Mouse (Mus musculus) heart, embryonic 14.5 days (tissue): ENCODE results near the gene Eif3f. TPM values are rescaled to one million over a fixed set of nuclear protein-coding genes. Genes with fewer than 3 reads are reported as not detected.

Experiments
- ATAC-seq: fragments of 200-750 bp; cut with Nextera tagmentation; 2 replicates; pipeline ENCODE4 v1.8.0; 2017; ENCODE audit warnings: low read depth, moderate TSS enrichment; ENCODE audit not compliant: insufficient number of reproducible peaks, insufficient read depth, low FRiP score
- H3K27ac ChIP-seq, 2 experiments: fragments of 200-500 bp in 1 of 2; fragments of 300-500 bp in 1 of 2; sonication (generic) in 1 of 2; replicated peaks in 1 of 2; 2 replicates each; pipeline ENCODE4 v1.5.1; 2012 to 2014; ENCODE audit warnings: low read depth in 2 of 2, low read length in 2 of 2, control low read depth in 1 of 2, mild to moderate bottlenecking in 1 of 2, mixed read lengths in 1 of 2; ENCODE audit not compliant: control insufficient read depth in 1 of 2, insufficient read depth in 1 of 2
- H3K27me3 ChIP-seq: fragments of 300-500 bp; sonication (generic); 2 replicates; pipeline ENCODE4 v1.6.1; 2014; ENCODE audit warnings: mild to moderate bottlenecking, low read length, control low read depth; ENCODE audit not compliant: control insufficient read depth, insufficient read depth
- H3K36me3 ChIP-seq: fragments of 300-500 bp; sonication (generic); 2 replicates; pipeline ENCODE4 v1.6.1; 2014; ENCODE audit warnings: mild to moderate bottlenecking, control low read depth, low read length, mixed read lengths; ENCODE audit not compliant: control insufficient read depth, insufficient read depth
- H3K4me1 ChIP-seq, 2 experiments: fragments of 200-500 bp in 1 of 2; fragments of 300-500 bp in 1 of 2; sonication (generic) in 1 of 2; 2 replicates each; pipeline ENCODE4 v1.6.1; 2012 to 2014; ENCODE audit warnings: low read length in 2 of 2, control low read depth in 1 of 2, mixed read lengths in 1 of 2; ENCODE audit not compliant: control insufficient read depth in 2 of 2, insufficient read depth in 2 of 2
- H3K4me2 ChIP-seq: fragments of 300-500 bp; sonication (generic); 2 replicates; pipeline ENCODE4 v1.6.1; 2014; ENCODE audit warnings: mild to moderate bottlenecking, low read length
- H3K4me3 ChIP-seq, 2 experiments: fragments of 200-500 bp in 1 of 2; fragments of 300-500 bp in 1 of 2; sonication (generic) in 1 of 2; 2 replicates each; pipeline ENCODE4 v1.5.1; 2012 to 2014; ENCODE audit warnings: low read length in 2 of 2, mild to moderate bottlenecking in 2 of 2, control low read depth in 1 of 2, low read depth in 1 of 2, moderate library complexity in 1 of 2; ENCODE audit not compliant: control insufficient read depth in 1 of 2, insufficient read depth in 1 of 2
- H3K9ac ChIP-seq: fragments of 300-500 bp; sonication (generic); 2 replicates; pipeline ENCODE4 v1.6.1; 2014; ENCODE audit warnings: mild to moderate bottlenecking, low read length
- H3K9me3 ChIP-seq: fragments of 300-500 bp; sonication (generic); 2 replicates; pipeline ENCODE4 v1.6.1; 2016; ENCODE audit warnings: low read length, control low read depth; ENCODE audit not compliant: control insufficient read depth
- WGBS: fragments of 180-500 bp; shearing (Covaris S2); extraction: QIAGEN DNeasy Blood & Tissue Kit; methylation state at CpG from one replicate; pipeline ENCODE4 v1.1.7; 2014; 5-methylcytosine and 5-hydroxymethylcytosine counted together
- polyA plus RNA-seq: library from polyadenylated mRNA; unstranded; fragments of >200 nt; fragmentation: Nextera tagmentation; extraction: Ambion mirVana; gene quantifications from 2 replicates; pipeline ENCODE4 v1.2.1, GENCODE M21; 2014

Gene Eif3f
- polyA plus RNA-seq, 1 experiment from 2014 or later = 68.4 TPM

GRCm38 (mm10) chr7:108929726-108930393 is 4.4 kb upstream of the Eif3f start, which contains the start of gene Nlrp10:
Gene Nlrp10, minus strand, starts transcription at chr7:108930178.
- Histone ChIP-seq H3K27me3 (no peaks in the 10 kb centered on the region), H3K4me2 (peak within 1 kb of the TSS; percentile 54), H3K4me1 (peaks cover 0 to under 1% of the 10 kb centered on the region in 2 experiments; a peak in 2 of 4 replicates), H3K27ac (peak within 1 kb of the TSS; percentile 83), H3K9me3 (no peaks in the 10 kb centered on the region), H3K4me3 (peak within 1 kb of the TSS; percentile 27 to 36), H3K36me3 (peaks cover 10% of the 10 kb centered on the region), H3K9ac (peak within 1 kb of the TSS; percentile 57)
- WGBS = 38% methylated on average over 6 of the region's 6 CpGs
- ATAC-seq = no peak

- Histone ChIP-seq H3K4me1 (peaks cover 6 to 11% of the 10 kb centered on the region in 2 experiments), H3K27ac (peak overlapping the region in 1 of 2 experiments; percentile 75; a peak in 2 of 4 replicates), H3K9ac (peak overlapping the region; percentile 96), H3K4me3 (peak overlapping the region; percentile 97 to 99), H3K36me3 (peaks cover 36% of the 10 kb centered on the region), H3K4me2 (peak overlapping the region; percentile 88), H3K27me3 (no peaks in the 10 kb centered on the region), H3K9me3 (no peaks in the 10 kb centered on the region)
- 4% methylated on average over 8 of the region's 8 CpGs for WGBS
- no peak for ATAC-seq
Measured at GRCm38 (mm10) chr7:108934836-108935235, 619 bp downstream of the Eif3f start.

GRCm38 (mm10) chr7:108935411-108935810 is 1.2 kb downstream of the Eif3f start:
- no peak for ATAC-seq
- Histone ChIP-seq H3K27me3 (no peaks in the 10 kb centered on the region), H3K4me3 (peak overlapping the region; percentile 97 to 99), H3K9ac (peak overlapping the region; percentile 96), H3K4me2 (peak overlapping the region; percentile 88), H3K27ac (no peak overlapping the region), H3K4me1 (peaks cover 6 to 11% of the 10 kb centered on the region in 2 experiments), H3K9me3 (no peaks in the 10 kb centered on the region), H3K36me3 (peaks cover 42% of the 10 kb centered on the region)
- WGBS = 77% methylated on average over 7 of the region's 7 CpGs

- 92% methylated on average over 4 of the region's 4 CpGs for WGBS
- peaks cover 6 to 11% of the 10 kb centered on the region in 2 experiments for H3K4me1 ChIP-seq
- H3K27ac ChIP-seq = no peak overlapping the region
- no peak overlapping the region for H3K4me2 ChIP-seq
- no peak overlapping the region for H3K9ac ChIP-seq
- H3K36me3 ChIP-seq = peaks cover 54% of the 10 kb centered on the region
- no peak for ATAC-seq
- no peaks in the 10 kb centered on the region for H3K9me3 ChIP-seq
- H3K27me3 ChIP-seq = no peaks in the 10 kb centered on the region
- H3K4me3 ChIP-seq = no peak overlapping the region
Measured at GRCm38 (mm10) chr7:108936591-108936990, 2.4 kb downstream of the Eif3f start.

- ATAC-seq = no peak
- Histone ChIP-seq H3K4me3 (no peak overlapping the region), H3K9me3 (no peaks in the 10 kb centered on the region), H3K36me3 (peaks cover 93% of the 10 kb centered on the region), H3K9ac (no peak overlapping the region), H3K27ac (no peak overlapping the region), H3K4me1 (no peaks in the 10 kb centered on the region), H3K4me2 (no peak overlapping the region), H3K27me3 (no peaks in the 10 kb centered on the region)
- WGBS = 93% methylated on average over 9 of the region's 9 CpGs
Measured at GRCm38 (mm10) chr7:108941466-108941865, 7.2 kb downstream of the Eif3f start.

GRCm38 (mm10) chr7:108944002-108944401 is 9.8 kb downstream of the Eif3f start:
- WGBS = 11% methylated on average over 2 of the region's 2 CpGs
- ATAC-seq = no peak
- Histone ChIP-seq H3K4me1 (no peaks in the 10 kb centered on the region), H3K9me3 (no peaks in the 10 kb centered on the region), H3K36me3 (peaks cover 68% of the 10 kb centered on the region), H3K4me3 (no peak overlapping the region), H3K9ac (no peak overlapping the region), H3K27ac (no peak overlapping the region), H3K4me2 (no peak overlapping the region), H3K27me3 (no peaks in the 10 kb centered on the region; the same call in 1 of the 2 replicates)

- Histone ChIP-seq H3K4me3 (no peak overlapping the region), H3K4me2 (no peak overlapping the region), H3K27me3 (peaks cover 42% of the 10 kb centered on the region), H3K9ac (no peak overlapping the region), H3K27ac (no peak overlapping the region), H3K4me1 (peaks cover 10 to 11% of the 10 kb centered on the region in 2 experiments; a peak in 3 of 4 replicates), H3K36me3 (peaks cover 23% of the 10 kb centered on the region), H3K9me3 (no peaks in the 10 kb centered on the region)
- ATAC-seq = no peak
Measured at GRCm38 (mm10) chr7:108948611-108949010, 14.4 kb downstream of the Eif3f start.
